Mouse (Mus musculus): Measurements from ENCODE around the gene Pctp.

DNA sequence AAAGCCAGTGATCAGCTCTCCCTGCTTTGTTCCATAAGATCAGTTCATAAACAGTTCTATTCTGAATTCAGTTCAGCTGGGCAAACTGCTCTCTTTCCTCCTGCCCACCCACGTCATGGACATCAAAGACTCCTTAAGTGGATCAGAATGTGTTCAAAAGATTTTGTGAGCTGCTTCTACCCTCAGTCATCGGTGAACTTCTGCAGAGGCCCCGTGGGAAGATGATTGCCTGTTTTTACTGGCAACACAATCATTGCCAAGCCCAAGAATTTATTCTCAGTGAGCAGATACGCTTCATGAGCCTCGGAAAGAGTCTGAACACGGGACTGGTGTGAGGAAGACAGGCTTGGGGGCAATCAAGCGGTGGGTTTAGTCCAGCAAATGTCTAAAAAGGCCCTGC lies 24.5 kb upstream of the Pctp start:
- TF ChIP-seq CTCF (IDR thresholded peaks at IDR 0.05; ENCODE audit: insufficient read depth, low read depth, low read length): no peak
- no peak for TF ChIP-seq POLR2A (IDR thresholded peaks at IDR 0.05; ENCODE audit: insufficient read depth, low read depth, low read length)

All from olfactory bulb, adult 2 months (tissue).